Mouse (Mus musculus) embryonic facial prominence, embryonic 15.5 days (tissue): ENCODE data around the gene Cd47. TPM values are rescaled to one million over a fixed set of nuclear protein-coding genes. Genes with fewer than 3 reads are reported as not detected.

ENCODE experiments used
- ATAC-seq: fragments of 200-750 bp; cut with Nextera tagmentation; 2 replicates; pipeline ENCODE4 v1.8.0; 2017; ENCODE audit warnings: low read depth, moderate TSS enrichment; ENCODE audit not compliant: insufficient number of reproducible peaks, low FRiP score, low TSS enrichment
- H3K27ac ChIP-seq: fragments of 300-500 bp; sonication (generic); replicated peaks from 2 replicates; pipeline ENCODE4 v1.5.1; 2015; ENCODE audit warnings: mild to moderate bottlenecking, inconsistent platforms
- H3K27me3 ChIP-seq: fragments of 300-500 bp; sonication (generic); 2 replicates; pipeline ENCODE4 v1.6.1; 2015; ENCODE audit warnings: inconsistent platforms
- H3K36me3 ChIP-seq: fragments of 300-500 bp; sonication (generic); 2 replicates; pipeline ENCODE4 v1.6.1; 2015; ENCODE audit warnings: mild to moderate bottlenecking, inconsistent platforms
- H3K4me1 ChIP-seq: fragments of 300-500 bp; sonication (generic); 2 replicates; pipeline ENCODE4 v1.6.1; 2015; ENCODE audit warnings: inconsistent platforms
- H3K4me2 ChIP-seq: fragments of 300-500 bp; sonication (generic); replicated peaks from 2 replicates; pipeline ENCODE4 v1.6.1; 2015; ENCODE audit warnings: mild to moderate bottlenecking, inconsistent platforms
- H3K4me3 ChIP-seq: fragments of 300-500 bp; sonication (generic); replicated peaks from 2 replicates; pipeline ENCODE4 v1.5.1; 2015; ENCODE audit warnings: mild to moderate bottlenecking, inconsistent platforms
- H3K9ac ChIP-seq: fragments of 300-500 bp; sonication (generic); 2 replicates; pipeline ENCODE4 v1.6.1; 2015; ENCODE audit warnings: inconsistent platforms
- H3K9me3 ChIP-seq: fragments of 300-500 bp; sonication (generic); replicated peaks from 2 replicates; pipeline ENCODE4 v1.6.1; 2016; ENCODE audit warnings: inconsistent platforms
- WGBS: fragments of 180-500 bp; shearing (Covaris S2); methylation state at CpG from one replicate; pipeline ENCODE4 v1.1.7; 2015; 5-methylcytosine and 5-hydroxymethylcytosine counted together
- polyA plus RNA-seq: library from polyadenylated mRNA; unstranded; fragments of >200 nt; fragmentation: Nextera tagmentation; extraction: Ambion mirVana; gene quantifications from 2 replicates; pipeline ENCODE4 v1.2.1, GENCODE M21; 2015

The Cd47 gene
- polyA plus RNA-seq, 1 experiment from 2014 or later, result 109 TPM

DNA sequence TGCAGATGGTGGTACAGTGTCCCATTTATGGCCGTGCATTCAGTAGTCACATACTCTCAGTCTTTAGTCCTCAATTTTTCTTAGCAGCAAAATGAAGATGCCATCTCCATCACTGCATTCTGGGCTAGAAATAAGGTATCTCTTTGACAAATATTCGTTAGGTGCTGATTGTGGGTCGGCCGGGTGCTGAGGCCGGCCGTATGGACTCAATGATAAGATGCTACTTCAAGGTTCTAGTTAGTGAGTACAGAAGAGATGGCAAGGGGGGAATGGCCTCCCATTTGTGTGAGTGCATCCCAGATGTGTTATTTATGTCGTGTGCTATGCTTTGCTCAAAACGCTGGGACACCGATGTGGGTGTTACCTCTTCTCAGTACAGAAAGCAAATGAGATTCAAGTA lies 76.9 kb downstream of the Cd47 start:
- Histone ChIP-seq H3K9ac (no peak overlapping the region), H3K4me3 (no peak overlapping the region), H3K4me2 (no peak overlapping the region), H3K9me3 (no peaks in the 10 kb centered on the region), H3K4me1 (no peaks in the 10 kb centered on the region), H3K36me3 (no peaks in the 10 kb centered on the region), H3K27me3 (no peaks in the 10 kb centered on the region), H3K27ac (no peak overlapping the region)
- ATAC-seq, result no peak
- WGBS, result 90% methylated on average over 9 of the region's 9 CpGs

DNA sequence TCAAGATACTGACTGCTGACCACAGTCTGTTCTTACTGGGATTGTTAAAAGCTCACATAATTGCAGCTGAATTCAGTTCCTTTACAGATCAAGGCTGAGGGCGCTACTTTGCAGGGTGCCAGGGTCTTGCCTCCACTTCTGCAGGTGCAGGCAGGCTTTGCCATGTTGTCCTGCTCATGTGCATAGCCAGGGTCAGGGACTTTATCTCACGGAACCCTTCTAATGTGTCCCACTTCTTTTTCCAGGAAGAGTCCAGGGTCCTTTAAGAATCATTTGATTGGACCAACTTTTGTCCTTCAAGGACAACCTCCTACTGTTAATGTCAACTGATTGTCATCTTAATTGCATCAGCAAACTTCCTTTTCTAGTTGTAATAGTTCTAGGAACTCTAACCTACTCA lies 77.7 kb downstream of the Cd47 start:
- no peak overlapping the region for H3K9ac ChIP-seq
- no peaks in the 10 kb centered on the region for H3K36me3 ChIP-seq
- ATAC-seq, result no peak
- no peak overlapping the region for H3K27ac ChIP-seq
- no peaks in the 10 kb centered on the region for H3K27me3 ChIP-seq
- H3K4me2 ChIP-seq, result no peak overlapping the region
- no peak overlapping the region for H3K4me3 ChIP-seq
- H3K4me1 ChIP-seq, result no peaks in the 10 kb centered on the region
- WGBS, result 92% methylated on average over 2 of the region's 2 CpGs
- no peaks in the 10 kb centered on the region for H3K9me3 ChIP-seq

DNA sequence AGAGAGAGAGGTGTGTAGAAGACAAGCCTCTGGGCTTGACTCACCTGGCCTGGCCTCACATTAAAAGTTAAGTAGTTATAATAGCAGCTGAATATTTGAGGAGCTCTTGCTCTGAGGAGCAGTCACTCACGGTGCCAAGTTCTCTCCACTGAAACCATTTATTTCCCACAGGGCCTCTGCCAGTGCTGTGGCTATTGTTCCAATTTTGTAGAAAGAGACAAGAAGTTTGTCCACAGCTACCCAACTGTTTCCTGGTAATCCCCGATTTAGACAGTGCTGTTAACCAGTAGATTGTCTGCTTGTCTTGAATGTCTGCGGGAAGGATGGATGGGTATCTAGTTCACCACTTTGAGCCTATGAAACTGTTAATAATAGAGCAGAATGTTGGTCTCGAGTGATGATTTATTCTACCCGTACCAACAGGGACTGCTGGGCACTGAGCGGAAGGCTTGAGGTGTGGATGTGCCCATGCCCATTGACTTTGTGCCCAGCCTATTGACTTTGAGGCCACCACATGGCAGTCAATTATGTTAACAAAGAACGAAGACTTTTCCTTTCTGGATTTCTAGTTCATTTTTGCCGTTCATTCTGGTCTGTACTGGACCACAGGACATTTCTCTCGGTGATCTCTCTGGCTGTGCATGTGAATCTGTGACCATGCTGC lies 86.2 kb downstream of the Cd47 start:
- no peak overlapping the region for H3K9ac ChIP-seq
- no peak overlapping the region for H3K4me2 ChIP-seq
- no peak overlapping the region for H3K27ac ChIP-seq
- no peaks in the 10 kb centered on the region for H3K27me3 ChIP-seq
- H3K9me3 ChIP-seq, result no peaks in the 10 kb centered on the region
- 89% methylated on average over 9 of the region's 9 CpGs for WGBS
- no peak for ATAC-seq
- H3K36me3 ChIP-seq, result peaks cover 12% of the 10 kb centered on the region
- no peak overlapping the region for H3K4me3 ChIP-seq
- 0 out of 2 replicates have a peak, but pooled peaks cover 4% of the 10 kb centered on the region for H3K4me1 ChIP-seq

DNA sequence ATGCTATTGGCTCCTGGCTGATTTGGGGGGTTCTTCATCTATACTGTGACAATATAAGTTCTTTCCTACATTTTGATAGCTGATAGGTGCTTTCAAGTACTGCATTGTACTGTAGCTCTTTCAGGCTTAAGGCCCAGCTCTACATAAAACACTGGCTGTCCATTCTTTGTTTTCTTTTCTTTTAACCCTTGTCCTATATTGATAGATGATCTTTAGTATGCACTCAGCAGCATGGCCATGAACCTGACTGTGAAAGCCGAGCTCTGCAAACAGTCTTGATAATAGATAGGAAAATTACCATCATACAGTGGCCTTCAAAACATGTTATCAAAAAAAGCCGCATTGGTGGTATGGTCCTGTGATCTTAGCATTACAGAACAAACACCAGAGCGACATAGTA lies 87.0 kb downstream of the Cd47 start:
- WGBS, result 84% methylated on average over 3 of the region's 3 CpGs
- no peak overlapping the region for H3K27ac ChIP-seq

DNA sequence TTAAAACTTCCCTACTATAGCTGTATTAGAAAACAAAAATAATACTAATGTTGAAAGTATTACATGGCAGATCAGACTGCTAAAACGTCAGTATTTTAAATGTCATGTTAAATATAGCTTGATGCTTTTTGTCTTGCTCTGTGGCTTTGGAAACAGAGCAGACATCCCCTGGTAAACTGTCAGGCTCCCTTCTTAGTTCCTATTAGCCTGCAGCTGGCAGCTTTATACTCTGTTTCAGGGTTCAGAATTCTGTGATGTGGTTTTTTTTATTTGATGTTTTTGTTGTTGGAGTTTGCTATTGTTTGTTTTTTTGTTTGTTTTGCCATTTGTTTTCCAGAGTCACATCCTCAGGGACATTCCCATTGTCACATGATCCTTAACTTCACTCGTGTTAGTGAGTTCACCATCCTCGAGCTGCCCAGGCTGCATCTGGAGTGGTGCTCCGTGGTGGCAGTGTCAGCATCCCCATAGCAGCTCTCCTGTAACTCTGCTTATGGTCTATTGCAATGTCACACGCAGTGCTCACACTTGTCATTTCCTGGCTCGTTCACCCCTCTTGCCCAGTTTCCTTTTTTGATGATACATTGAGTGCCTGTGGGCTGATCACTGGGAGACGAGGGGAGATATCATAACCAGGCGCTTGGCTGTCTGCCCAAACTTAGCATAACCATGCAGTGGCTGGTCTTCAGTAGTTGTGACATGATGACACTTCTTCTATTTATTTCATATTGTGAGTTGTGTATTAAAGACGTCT lies 87.7 kb downstream of the Cd47 start:
- no peak overlapping the region for H3K9ac ChIP-seq
- WGBS, result 41% methylated on average over 9 of the region's 9 CpGs
- H3K4me2 ChIP-seq, result no peak overlapping the region
- no peak overlapping the region for H3K4me3 ChIP-seq
- 0 out of 2 replicates have a peak, but pooled peaks cover 4% of the 10 kb centered on the region for H3K4me1 ChIP-seq
- peaks cover 12% of the 10 kb centered on the region for H3K36me3 ChIP-seq
- H3K27me3 ChIP-seq, result no peaks in the 10 kb centered on the region
- ATAC-seq, result no peak
- no peaks in the 10 kb centered on the region for H3K9me3 ChIP-seq
- H3K27ac ChIP-seq, result no peak overlapping the region

More for the DNA sequence above, 87.0 kb downstream of the Cd47 start:
- Histone ChIP-seq H3K9me3 (no peaks in the 10 kb centered on the region), H3K9ac (no peak overlapping the region), H3K4me3 (no peak overlapping the region), H3K4me1 (0 out of 2 replicates have a peak, but pooled peaks cover 4% of the 10 kb centered on the region), H3K4me2 (no peak overlapping the region), H3K36me3 (peaks cover 12% of the 10 kb centered on the region), H3K27me3 (no peaks in the 10 kb centered on the region)
- no peak for ATAC-seq

DNA sequence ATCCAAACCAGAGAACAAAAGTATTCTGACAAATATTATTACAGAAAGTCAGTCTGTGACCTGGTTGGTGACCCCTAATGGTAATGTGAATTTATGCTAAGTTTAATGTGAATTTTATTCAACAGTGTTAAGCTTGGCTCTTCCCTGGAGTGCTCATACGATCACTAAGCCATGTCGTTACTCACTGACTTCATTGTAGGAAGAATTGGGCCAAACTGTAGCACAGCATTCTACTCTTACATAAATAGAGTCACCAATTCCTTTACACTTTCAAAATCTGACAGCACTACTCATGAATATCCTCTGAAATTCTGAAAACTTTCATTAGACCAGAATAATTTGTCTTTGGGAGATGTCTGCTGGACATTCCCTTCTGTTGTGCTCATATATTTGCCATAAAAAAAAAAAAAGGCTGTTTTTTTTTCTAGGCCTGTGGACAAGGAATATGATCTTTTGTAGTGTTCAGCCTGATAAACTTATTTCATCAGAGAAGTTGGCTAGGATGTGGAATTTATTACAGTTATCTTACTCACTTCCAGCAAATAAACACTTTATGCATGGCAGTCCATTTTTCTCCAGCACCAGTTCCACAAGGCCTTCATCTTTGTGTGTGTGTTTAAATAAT lies 88.8 kb downstream of the Cd47 start:
- WGBS, result 78% methylated on average over 2 of the region's 2 CpGs
- Histone ChIP-seq H3K27ac (no peak overlapping the region), H3K4me2 (no peak overlapping the region)

DNA sequence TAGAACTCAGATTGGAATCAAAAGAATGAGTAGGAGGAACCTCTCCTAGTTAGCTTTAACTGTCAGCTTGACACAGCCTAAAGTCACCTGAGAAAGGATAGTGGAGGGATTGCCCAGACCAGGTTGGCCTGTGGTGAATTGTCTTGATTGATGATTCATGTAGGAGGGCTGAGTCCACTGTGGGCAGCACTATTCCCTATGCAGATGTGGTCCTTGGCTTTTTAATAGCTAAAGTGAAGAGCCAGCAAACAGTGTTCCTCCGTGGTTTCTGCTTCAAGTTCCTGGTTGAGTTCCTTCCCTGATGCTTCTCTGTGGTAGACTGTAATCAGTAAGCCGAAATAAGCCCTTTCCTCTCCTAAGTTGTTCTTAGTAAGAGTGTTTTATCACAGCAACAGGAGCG lies 91.9 kb downstream of the Cd47 start:
- peaks cover 13% of the 10 kb centered on the region for H3K36me3 ChIP-seq
- no peak overlapping the region for H3K4me2 ChIP-seq
- H3K4me1 ChIP-seq, result 0 out of 2 replicates have a peak, but pooled peaks cover 4% of the 10 kb centered on the region
- H3K27me3 ChIP-seq, result no peaks in the 10 kb centered on the region
- no peak overlapping the region for H3K9ac ChIP-seq
- H3K27ac ChIP-seq, result no peak overlapping the region
- no peak overlapping the region for H3K4me3 ChIP-seq
- ATAC-seq, result no peak
- H3K9me3 ChIP-seq, result no peaks in the 10 kb centered on the region
- 94% methylated on average over 3 of the region's 3 CpGs for WGBS

More for the DNA sequence above, 88.8 kb downstream of the Cd47 start:
- H3K4me1 ChIP-seq, result 0 out of 2 replicates have a peak, but pooled peaks cover 4% of the 10 kb centered on the region
- peaks cover 12% of the 10 kb centered on the region for H3K36me3 ChIP-seq
- no peaks in the 10 kb centered on the region for H3K27me3 ChIP-seq
- no peak overlapping the region for H3K9ac ChIP-seq
- H3K9me3 ChIP-seq, result no peaks in the 10 kb centered on the region
- no peak overlapping the region for H3K4me3 ChIP-seq
- no peak for ATAC-seq

DNA sequence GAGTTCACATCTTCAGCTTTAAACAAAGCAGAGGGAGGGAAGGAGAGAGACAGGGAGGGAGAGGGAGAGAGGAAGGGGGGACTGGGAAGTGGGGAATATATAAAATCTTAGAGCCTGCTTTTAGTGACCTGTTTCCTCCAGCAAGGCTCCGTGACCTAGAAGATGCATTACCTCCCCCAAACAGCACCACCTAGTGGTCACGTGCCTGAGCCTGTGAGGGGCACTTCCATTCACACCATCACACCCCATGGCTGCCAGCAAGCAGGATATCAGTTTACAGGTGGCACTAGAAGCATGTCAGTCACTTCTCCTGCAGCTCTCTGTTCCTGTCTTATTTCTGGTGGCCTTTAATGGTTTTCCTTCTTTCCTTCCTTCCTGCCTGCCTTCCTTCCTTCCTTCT lies 92.6 kb downstream of the Cd47 start:
- H3K4me2 ChIP-seq, result no peak overlapping the region
- 70% methylated on average over 2 of the region's 2 CpGs for whole genome bisulfite sequencing
- no peak for ATAC-seq
- no peaks in the 10 kb centered on the region for H3K9me3 ChIP-seq
- H3K27me3 ChIP-seq, result no peaks in the 10 kb centered on the region
- no peak overlapping the region for H3K9ac ChIP-seq
- no peak overlapping the region for H3K4me3 ChIP-seq
- peaks cover 13% of the 10 kb centered on the region for H3K36me3 ChIP-seq
- H3K4me1 ChIP-seq, result 0 out of 2 replicates have a peak, but pooled peaks cover 2% of the 10 kb centered on the region
- H3K27ac ChIP-seq, result no peak overlapping the region

DNA sequence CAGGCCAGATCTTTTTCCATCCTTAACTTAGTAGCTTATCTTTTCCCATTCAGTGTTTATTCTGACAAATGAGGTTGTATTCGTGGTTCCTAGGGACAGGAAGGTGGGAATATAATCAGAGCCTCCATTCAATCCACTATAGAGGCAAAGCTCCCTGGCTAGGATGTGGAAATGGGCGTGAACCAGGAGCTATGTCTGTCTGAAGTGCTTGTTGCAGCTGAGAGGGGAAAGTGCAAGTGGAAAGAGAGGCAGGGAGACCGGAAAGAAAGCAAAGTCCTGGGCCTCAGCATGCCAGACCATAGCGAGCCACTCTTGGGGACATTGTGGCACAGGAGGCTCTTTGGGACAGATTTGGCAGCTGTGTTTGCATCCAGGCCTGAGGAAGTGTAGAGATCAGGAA lies 94.3 kb downstream of the Cd47 start:
- ATAC-seq, result no peak
- Histone ChIP-seq H3K36me3 (peaks cover 18% of the 10 kb centered on the region), H3K27ac (no peak overlapping the region), H3K4me1 (no peaks in the 10 kb centered on the region), H3K27me3 (no peaks in the 10 kb centered on the region), H3K9ac (no peak overlapping the region), H3K4me3 (no peak overlapping the region), H3K9me3 (no peaks in the 10 kb centered on the region), H3K4me2 (no peak overlapping the region)
- 68% methylated on average over 4 of the region's 4 CpGs for WGBS

DNA sequence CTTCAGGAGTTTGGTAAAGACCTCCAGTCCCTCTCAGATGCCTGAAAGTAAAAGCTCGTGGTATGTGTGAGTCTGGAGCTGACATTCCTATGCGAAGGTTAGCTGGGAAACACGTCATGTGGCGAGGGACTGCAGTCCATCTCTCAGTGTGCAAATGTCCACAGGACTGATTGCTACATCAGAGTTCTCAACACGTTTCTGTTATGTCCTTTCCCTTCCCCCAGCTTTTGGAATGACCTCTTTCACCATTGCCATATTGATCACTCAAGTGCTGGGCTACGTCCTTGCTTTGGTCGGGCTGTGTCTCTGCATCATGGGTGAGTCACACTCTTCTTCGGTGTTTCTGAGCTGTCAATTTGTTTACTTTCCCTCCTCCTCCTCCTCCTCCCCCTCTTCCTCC lies 95.8 kb downstream of the Cd47 start:
- WGBS, result 77% methylated on average over 8 of the region's 8 CpGs

DNA sequence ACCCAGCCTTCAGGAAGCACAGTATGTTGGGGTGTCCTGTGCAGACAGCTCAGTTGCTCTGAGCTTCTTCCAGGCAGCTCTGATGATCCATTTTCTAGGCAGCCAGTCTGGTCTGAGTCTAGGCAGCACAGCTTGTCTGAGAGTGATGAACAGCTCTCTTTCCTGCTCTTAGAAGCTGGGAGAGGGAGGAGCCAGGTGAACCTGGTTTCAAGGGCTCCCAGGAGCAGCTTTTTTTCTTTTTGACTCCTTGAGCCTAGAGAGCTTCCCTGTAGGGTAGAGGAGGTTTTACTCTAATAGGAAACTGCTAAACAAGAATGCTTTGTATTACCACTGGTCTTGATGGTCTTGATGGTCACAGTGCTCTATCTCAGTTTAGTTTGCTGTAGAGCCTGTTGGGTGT lies 101.1 kb downstream of the Cd47 start:
- Histone ChIP-seq H3K4me1 (peaks cover 18% of the 10 kb centered on the region), H3K27ac (no peak overlapping the region), H3K4me2 (no peak overlapping the region), H3K36me3 (peaks cover 11% of the 10 kb centered on the region), H3K27me3 (no peaks in the 10 kb centered on the region), H3K9ac (no peak overlapping the region), H3K9me3 (no peaks in the 10 kb centered on the region), H3K4me3 (no peak overlapping the region)
- no peak for ATAC-seq

More for the DNA sequence above, 95.8 kb downstream of the Cd47 start:
- no peaks in the 10 kb centered on the region for H3K9me3 ChIP-seq
- H3K4me3 ChIP-seq, result no peak overlapping the region
- H3K4me2 ChIP-seq, result no peak overlapping the region
- peaks cover 18% of the 10 kb centered on the region for H3K36me3 ChIP-seq
- H3K4me1 ChIP-seq, result no peaks in the 10 kb centered on the region
- no peaks in the 10 kb centered on the region for H3K27me3 ChIP-seq
- no peak overlapping the region for H3K9ac ChIP-seq
- no peak overlapping the region for H3K27ac ChIP-seq
- no peak for ATAC-seq
